Mouse (Mus musculus) c-Kit-positive CD71-positive TER-119-positive erythroid progenitor cells, embryonic 14.5 days (primary cell): Measurements from ENCODE around the gene Actl7a.

Experiments
- DNase-seq: peaks from one replicate; pipeline ENCODE4 v3.0.0-alpha.2; 2013; ENCODE audit warnings: low spot score

The Actl7a gene

DNA sequence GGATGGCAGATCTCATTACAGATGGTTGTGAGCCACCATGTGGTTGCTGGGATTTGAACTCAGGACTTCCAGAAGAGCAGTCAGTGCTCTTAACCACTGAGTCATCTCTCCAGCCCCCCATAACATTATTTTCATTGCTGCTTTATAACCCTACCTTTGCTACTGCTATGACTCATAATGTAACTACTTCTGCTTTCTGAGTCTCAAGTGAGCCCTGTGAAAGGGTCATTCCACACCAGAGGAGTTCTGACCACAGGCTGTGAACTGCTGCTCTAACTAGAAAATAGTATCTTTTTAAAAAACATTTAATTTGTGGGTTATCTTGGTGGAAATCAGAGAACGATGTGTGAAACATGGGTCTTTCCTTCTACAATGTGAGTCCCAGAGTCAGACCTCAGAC is 14.5 kb downstream of the Actl7a start:
- DNase-seq, result no peak

- no peak for DNase-seq
Measured at GRCm38 (mm10) chr4:56767861-56768284, 24.7 kb downstream of the Actl7a start.

DNA sequence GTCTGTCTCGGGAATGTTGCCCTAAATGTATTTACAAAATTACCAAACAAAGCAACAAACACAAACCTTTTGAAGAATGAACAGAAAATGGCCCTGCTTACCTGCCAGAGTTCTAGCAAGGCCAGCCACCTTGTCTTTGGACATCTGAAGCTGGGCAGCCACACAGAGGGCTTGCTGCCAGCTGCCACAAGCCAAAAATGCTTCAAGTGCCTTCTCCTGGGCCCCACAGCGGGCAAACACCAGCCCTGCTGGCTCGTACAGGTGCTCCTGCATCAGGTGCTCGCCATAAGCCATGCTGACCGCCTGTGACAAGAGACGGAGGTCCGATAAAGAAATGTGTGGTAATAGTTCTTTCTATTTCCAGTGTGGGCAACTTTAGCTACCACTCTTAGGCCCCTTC is 25.7 kb downstream of the Actl7a start:
- DNase-seq, result no peak

GRCm38 (mm10) chr4:56771065-56771464 is 27.9 kb downstream of the Actl7a start:
- no peak for DNase-seq

- no peak for DNase-seq
Measured at GRCm38 (mm10) chr4:56791373-56791772, 48.2 kb downstream of the Actl7a start.
